Mouse (Mus musculus): ENCODE measurements at regions not wholly inside any gene's neighbourhood (a gene's known extent, or its start where the extent isn't known, plus 50 kb on each side); places are given as distances from the start of the nearest gene placed in this dataset.

DNA sequence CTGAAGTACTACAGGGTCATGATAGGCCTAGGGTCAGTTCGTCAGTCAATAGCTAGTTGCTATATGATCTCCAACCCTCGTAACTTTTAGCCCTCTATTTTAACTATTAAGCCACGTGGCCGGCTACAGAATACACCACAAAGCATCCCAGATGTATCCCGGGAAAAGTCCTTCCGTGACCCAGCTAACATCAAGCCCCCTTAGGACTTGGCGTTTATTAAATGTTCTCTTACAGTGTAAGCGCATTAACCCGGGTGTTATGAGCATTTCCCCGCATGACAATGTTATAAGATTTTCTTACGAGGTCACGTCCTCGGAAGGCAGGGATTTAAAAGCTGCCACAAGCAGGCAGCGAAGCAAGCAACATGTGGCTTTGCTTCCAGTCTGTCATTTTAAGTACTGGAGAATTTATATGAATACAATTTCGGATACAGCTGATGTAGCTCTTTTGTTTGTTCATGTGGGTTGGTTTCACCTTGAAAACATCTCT, 135.1 kb upstream of the Frg1 start:
- TF ChIP-seq CTCF (IDR thresholded peaks at IDR 0.05; ENCODE audit: extremely low read depth, insufficient read depth, low read length) (no peak), POLR2A (IDR thresholded peaks at IDR 0.05; ENCODE audit: extremely low read depth, insufficient read depth, low read length) (no peak)
